Mouse (Mus musculus) gastrocnemius, postnatal 25 days (tissue): Measurements from ENCODE around the gene Agmat. TPM values are rescaled to one million over a fixed set of nuclear protein-coding genes. Genes with fewer than 3 reads are reported as not detected.

Experiments
- DNase-seq: peaks from one replicate; pipeline ENCODE4 v3.0.0; 2022
- total RNA-seq, 2 experiments: library from RNA; stranded (reverse); gene quantifications; 1 replicate in 1 of 2; 2 replicates in 1 of 2; pipeline ENCODE4 v1.2.3; 2021

Gene Agmat
- total RNA-seq, 2 experiments from 2014 or later = 0.20 TPM; not detected in 1

GRCm38 (mm10) chr4:141779828-141780227, 33.4 kb downstream of the Agmat start:
- DNase-seq = no peak

GRCm38 (mm10) chr4:141781201-141781985, 34.9 kb downstream of the Agmat start:
- DNase-seq = no peak

GRCm38 (mm10) chr4:141784835-141785234, 38.4 kb downstream of the Agmat start:
- DNase-seq = no peak

DNA sequence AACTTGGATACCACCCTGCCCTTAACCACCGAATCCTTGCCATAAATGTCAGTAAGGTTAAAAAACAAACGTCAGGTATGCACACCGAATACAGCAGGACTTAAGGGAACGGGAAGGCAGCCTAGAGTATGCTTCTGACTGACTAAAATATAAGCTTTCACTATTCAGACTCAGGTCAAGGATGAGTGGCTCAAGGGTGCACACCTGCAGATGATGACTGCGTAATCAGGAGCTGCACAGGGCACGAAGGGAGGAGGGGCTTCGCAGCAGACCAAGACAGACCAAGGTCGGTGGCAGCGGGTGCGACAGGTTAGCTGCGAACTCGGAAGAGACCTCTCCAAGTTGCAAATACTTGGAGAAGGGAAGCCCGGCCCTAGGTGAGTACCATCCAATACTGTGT, 39.7 kb downstream of the Agmat start:
- DNase-seq = no peak

GRCm38 (mm10) chr4:141787046-141787445, 40.6 kb downstream of the Agmat start:
- no peak for DNase-seq

DNA sequence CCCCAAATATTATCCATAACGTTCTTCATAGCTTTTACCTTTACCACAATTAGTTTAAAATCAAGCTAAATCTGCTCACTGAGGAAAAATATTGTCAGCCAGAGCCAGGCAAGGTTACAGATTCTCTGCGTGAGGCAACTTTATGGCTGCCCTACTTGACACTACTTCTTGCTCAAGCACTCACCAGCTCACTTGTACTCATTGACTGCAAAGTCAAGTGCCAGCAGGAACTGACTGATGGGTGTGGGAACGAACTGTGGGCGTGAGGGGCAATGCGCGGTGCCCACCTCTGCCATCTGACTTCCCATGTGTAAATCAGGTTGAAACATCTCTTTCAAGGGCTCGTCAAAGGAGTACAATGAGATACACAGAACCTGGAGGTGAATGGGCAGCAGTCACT, 41.0 kb downstream of the Agmat start:
- no peak for DNase-seq

GRCm38 (mm10) chr4:141789564-141790218, 43.2 kb downstream of the Agmat start:
- DNase-seq = no peak

GRCm38 (mm10) chr4:141790524-141790990, 44.1 kb downstream of the Agmat start, which contains the start of gene Dnajc16:
TSS of gene Dnajc16 (minus strand) at chr4:141790931.
- peak; percentile 97 for DNase-seq

DNA sequence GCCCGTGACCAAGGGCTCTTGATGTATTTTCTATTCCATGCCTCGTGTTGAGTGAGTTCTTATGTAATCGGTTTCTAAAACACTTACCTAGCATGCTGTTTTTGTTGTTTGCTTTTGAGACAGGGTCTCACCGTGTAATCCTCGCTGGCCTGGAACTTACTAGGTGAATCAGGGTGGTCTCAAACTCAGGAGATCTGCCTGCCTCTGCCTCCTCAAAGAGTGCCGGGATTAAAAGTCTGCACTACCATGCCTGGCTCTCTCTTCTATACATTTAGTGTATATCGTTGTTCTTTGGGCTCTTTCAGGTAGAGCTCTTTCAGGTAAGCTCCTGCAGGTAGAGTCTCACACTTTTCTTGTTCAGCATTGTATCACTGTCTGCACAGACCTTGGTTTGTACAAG, 45.0 kb downstream of the Agmat start:
- no peak for DNase-seq

DNA sequence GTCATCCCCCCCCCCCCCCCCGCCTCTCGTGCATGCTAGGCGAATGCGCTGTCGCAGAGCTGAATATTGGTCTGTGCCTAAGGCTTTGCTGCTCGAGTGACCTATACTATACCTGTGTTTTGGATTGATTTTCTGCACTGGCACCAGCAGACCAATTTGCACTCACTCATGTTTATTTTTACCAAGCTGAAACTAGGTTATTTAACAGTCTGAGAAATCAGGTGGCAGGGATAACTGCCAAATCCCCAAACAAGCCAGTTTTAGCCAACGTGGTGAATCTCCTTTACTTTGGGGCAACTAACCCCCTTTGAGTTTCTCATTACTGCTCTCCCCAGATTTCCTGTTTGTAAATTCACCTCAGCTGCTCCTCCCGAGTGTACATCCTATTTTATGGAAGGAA, 45.5 kb downstream of the Agmat start:
- no peak for DNase-seq

DNA sequence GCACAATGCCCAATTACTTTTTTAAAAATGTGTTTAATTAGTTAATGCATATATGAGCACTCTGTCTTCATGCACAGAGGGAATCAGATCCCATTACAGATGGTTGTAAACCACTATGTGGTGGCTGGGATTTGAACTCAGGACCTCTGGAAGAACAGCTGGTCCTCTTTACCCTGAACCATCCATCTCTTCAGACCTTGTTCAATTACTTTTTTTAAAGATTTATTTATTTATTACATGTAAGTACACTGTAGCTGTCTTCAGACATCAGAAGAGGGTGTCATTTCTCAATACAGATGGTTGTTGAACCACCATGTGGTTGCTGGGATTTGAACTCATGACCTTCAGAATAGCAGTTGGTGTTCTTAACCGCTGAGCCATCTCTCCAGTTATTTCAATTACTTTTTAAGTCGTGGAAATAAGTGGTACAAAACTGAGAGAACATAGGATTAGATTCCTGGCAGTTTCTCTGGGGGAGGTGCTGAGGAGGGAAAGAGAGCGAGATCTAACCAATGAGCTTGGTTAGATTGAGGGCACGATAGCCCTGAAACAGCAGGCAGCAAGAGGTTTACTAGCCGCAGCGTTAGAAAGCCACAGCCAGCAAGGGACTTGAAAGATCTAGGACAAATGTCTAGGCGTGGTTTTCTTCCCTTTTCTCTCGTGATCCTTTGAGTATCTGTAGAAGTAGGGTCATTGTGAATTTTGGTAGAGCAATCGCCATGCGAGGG, 46.2 kb downstream of the Agmat start:
- no peak for DNase-seq

DNA sequence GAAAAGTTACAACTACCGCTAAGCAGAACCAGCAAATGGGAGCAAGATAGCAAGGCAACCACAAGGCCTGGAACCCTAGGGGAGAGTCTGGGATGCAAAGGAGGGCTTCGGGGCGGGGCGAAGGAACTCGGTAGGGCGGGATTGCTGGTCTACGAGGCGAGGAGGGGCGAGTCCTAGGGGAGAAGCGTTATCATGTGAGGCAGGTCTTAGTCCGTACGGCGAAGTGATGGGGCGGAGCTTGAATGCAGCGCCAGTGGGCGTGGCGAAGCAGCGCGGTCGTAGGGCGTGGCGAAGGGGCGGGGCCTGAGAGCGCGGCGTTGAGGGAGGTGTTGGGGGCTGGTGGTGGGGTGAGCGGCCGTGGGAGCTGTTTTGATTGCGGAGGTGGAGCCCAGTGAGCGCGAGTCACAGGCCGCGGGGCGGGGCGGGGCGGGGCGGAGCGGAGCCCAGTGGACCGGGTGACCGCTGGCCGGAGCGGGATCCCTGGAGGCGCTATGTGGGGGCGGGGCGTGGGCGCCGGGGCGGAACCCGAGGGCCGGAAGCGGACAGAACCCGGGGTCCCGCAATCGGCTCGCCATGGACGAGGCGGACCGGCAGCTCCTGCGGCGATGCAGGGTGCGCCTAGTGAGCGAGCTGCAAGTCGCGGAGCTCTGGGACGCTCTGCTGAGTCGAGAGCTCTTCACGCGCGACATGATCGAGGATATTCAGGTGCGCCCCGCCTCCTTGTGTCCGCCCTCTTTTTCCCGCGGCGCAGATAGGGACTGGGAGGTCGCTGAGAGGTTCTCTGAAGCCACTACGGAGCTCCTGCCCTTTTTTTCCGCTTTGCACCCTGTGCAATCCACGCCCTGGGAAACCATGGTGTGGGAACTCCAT, 47.0 kb downstream of the Agmat start, which contains the start of gene Casp9:
Gene Casp9 (plus strand): TSS at position 331 of the 870 bp plus-strand sequence.
- DNase-seq = peak; percentile 97

GRCm38 (mm10) chr4:141794152-141794535, 47.7 kb downstream of the Agmat start:
- DNase-seq = no peak

- peak; percentile 28 for DNase-seq
These were observed 49.9 kb downstream of the Agmat start for GRCm38 (mm10) chr4:141796356-141796755.

DNA sequence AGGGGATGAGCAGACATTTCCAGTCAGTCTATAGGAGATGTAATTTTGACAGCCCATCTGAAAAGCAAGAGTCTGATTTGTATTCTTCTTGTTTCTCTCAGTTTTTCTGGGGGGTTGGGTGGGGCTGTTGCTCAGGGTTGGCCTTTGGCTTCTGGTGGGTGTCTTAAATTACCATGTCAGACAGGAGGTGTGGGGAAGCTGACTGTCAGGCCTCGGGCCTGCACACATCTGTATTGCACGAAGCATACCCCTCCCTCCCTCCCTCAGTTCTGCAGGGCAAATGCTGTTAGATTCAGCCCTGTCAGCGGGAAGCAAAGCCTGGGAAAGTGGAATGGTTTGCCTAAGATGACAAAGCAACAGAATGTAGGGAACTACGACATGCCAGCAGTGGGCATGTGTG, 50.5 kb downstream of the Agmat start:
- no peak for DNase-seq

DNA sequence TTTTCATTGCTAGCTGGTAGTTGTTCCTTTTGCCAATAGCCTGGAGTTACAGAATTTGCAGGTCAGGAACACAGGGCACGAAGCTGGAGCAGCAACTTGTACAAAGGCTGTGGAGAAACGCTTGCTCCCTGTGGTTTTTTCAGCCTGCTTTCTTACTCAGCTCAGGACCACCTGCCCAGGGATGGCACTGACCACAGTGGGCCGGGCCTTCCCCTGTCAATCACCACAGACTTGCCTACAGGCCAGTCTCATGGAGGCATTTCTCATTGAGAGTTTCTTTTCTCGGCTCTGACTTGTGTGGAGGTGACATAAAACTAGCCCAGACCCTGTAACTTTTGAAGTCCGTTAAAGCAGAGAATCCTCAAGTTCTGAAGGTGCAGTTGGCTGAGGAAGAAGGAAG, 51.1 kb downstream of the Agmat start:
- DNase-seq = no peak

DNA sequence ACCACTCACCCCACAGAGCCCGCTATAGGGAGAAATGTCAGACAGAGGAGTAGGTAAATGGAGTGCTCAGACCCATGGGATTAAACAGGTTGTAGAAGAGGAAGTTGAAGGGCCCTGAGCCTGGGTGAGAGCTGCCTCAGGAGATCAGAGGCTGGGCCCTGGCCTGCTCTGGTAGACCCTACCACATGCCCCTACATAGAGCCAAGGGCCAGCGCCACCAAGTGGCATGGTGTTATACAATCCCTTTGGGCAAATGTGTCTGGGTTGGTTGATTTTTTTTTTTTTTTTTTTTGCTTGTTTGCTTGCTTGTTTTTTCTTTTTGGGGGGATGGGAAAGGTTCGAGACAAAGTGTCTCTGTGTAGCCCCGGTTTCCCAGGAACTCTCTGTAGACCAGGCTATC, 57.6 kb downstream of the Agmat start:
- DNase-seq = no peak

- DNase-seq = no peak
These were observed 59.4 kb downstream of the Agmat start for GRCm38 (mm10) chr4:141805886-141806285.
